Mouse (Mus musculus) kidney, adult 2 months (tissue): ENCODE results near the gene Slc41a2. TPM values are rescaled to one million over a fixed set of nuclear protein-coding genes. Genes with fewer than 3 reads are reported as not detected.
A peak's percentile ranks its signal among the peaks of the same experiment; 100 is the strongest.

Experiments used
- DNase-seq: peaks from one replicate; pipeline ENCODE4 v3.0.0; 2021
- H3K27ac ChIP-seq: fragments of 200-500 bp; 2 replicates; pipeline ENCODE4 v1.5.1; 2012; ENCODE audit warnings: low read depth, low read length, control low read depth, inconsistent platforms; ENCODE audit not compliant: insufficient read depth
- H3K27me3 ChIP-seq: fragments of 200-500 bp; replicated peaks from 2 replicates; pipeline ENCODE4 v1.6.1; 2012; ENCODE audit warnings: mild to moderate bottlenecking, moderate library complexity, low read length, inconsistent platforms; ENCODE audit not compliant: control insufficient read depth, insufficient read depth
- H3K36me3 ChIP-seq: fragments of 200-500 bp; 2 replicates; pipeline ENCODE4 v1.6.1; 2012; ENCODE audit warnings: mild to moderate bottlenecking, moderate library complexity, low read length, inconsistent platforms; ENCODE audit not compliant: control insufficient read depth, insufficient read depth
- H3K4me1 ChIP-seq: fragments of 200-500 bp; 2 replicates; pipeline ENCODE4 v1.6.1; 2011; ENCODE audit warnings: low read length; ENCODE audit not compliant: control insufficient read depth, insufficient read depth
- H3K4me3 ChIP-seq: fragments of 200-500 bp; 2 replicates; pipeline ENCODE4 v1.5.1; 2011; ENCODE audit warnings: mild to moderate bottlenecking, low read depth, low read length, control low read depth; ENCODE audit not compliant: insufficient read depth
- CTCF ChIP-seq: fragments of 200-500 bp; conservative IDR thresholded peaks from 2 replicates; pipeline ENCODE4 v1.5.1; 2011; ENCODE audit warnings: low read depth, mild to moderate bottlenecking, control low read depth, low read length, moderate library complexity, mixed read lengths; ENCODE audit not compliant: insufficient read depth, insufficient read length
- POLR2A ChIP-seq: fragments of 200-500 bp; IDR thresholded peaks from one replicate; pipeline ENCODE4 v1.6.1; 2011; ENCODE audit warnings: low read depth, low read length, control low read depth
- WGBS: fragments of 180-500 bp; shearing (Covaris S2); methylation state at CpG from one replicate; pipeline ENCODE4 v1.1.7; 2018; 5-methylcytosine and 5-hydroxymethylcytosine counted together
- polyA plus RNA-seq: library from polyadenylated mRNA; depleted of rRNA; stranded (reverse); fragments of >200 nt; gene quantifications from 2 replicates; pipeline ENCODE4 v1.2.3, GENCODE M21; 2012

Gene Slc41a2
- polyA plus RNA-seq, 1 experiment = 6.4 TPM

DNA sequence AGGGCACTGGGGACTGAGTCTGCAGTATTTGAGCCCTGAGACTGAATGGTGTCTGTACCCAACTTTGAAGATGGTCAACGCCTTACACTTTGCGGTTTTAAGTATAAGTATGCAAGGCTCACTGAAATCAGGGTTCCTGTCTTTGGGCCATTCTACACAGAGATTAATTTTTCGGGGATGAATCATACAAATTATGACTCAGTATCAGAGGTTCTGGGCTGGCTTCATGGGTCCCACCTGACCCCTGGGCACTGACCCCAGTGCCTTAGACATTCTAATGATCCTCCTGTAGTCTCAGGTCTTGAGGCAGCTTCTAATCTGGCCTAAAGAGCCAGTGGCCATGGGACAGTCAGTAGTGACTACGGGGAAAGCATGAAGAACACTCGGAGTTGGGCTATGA is 148.6 kb downstream of the Slc41a2 start:
- TF ChIP-seq POLR2A (no peak), CTCF (no peak)
- H3K27ac ChIP-seq = no peak overlapping the region
- no peaks in the 10 kb centered on the region for H3K36me3 ChIP-seq
- H3K4me3 ChIP-seq = no peak overlapping the region
- 97% methylated on average over 5 of the region's 5 CpGs for WGBS
- peaks cover 18% of the 10 kb centered on the region for H3K4me1 ChIP-seq
- no peak for DNase-seq
- no peaks in the 10 kb centered on the region for H3K27me3 ChIP-seq

DNA sequence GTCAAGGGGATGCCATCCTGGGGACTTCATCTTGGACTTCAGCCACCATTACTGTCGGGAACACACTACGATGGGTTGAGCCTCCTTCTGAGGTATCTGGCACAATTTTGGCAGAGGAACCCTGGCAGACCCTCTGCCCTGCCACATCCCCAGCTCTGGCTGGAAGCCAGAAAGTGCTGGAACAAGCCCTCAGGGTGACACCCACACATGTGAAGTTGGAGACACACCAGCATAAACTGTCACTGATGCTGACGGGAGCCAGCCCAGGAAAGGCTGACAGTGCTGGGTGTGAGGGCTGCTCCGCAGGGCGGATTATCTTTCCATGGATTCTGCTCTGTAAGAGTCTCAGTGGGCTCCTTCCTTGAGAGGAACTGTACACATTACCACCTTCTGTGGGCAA is 150.7 kb downstream of the Slc41a2 start:
- DNase-seq = no peak
- Histone ChIP-seq H3K4me3 (no peak overlapping the region), H3K36me3 (no peaks in the 10 kb centered on the region), H3K27me3 (no peaks in the 10 kb centered on the region), H3K4me1 (peaks cover 28% of the 10 kb centered on the region), H3K27ac (no peak overlapping the region)
- TF ChIP-seq POLR2A = no peak
- no peak for TF ChIP-seq CTCF
- WGBS = 60% methylated on average over 5 of the region's 5 CpGs

DNA sequence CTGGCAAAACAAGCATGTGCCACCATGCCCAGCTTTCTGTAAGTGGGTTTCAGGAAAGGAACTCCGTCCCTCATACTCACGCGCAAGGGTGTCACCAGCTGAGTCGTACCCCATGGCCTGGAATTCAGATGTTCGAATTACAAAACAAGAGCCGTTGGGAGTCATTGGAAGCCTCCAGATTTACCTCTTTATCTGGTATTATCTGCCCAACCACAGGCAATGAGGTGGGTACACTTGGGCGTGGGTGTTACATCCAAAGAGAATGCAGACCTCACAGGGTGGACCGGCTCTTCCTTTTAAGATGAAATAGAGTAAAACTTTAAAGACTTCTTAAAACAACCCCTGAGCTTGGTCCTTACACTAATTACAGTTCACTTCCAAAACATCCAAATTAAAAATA is 151.5 kb downstream of the Slc41a2 start:
- TF ChIP-seq POLR2A (no peak), CTCF (no peak)
- DNase-seq = no peak
- WGBS = 89% methylated on average over 8 of the region's 8 CpGs

DNA sequence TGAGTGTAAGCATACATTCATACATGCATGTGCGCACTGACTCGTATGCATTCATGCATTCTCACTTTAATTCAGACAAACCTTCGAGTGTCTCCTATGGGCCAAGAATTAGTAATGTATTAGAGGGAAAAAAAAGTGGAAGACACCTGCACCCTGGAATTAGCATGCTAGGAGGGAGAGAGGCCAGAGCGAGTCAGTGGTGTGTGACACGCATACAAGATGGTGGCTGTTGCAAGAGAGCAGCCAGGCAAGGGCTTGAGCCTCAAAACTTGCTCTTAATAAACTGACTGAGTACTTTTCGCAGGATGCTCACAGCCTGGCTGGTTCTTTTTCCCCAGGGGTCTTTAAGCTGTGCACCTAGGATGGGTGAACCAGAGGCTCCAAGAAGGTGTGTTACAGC is 152.6 kb downstream of the Slc41a2 start:
- Histone ChIP-seq H3K27ac (0 out of 2 replicates have a peak overlapping the region, but pooled peaks have one; percentile 9), H3K4me3 (no peak overlapping the region), H3K4me1 (peaks cover 25% of the 10 kb centered on the region), H3K27me3 (no peaks in the 10 kb centered on the region), H3K36me3 (no peaks in the 10 kb centered on the region)
- peak; percentile 86 for DNase-seq
- 50% methylated on average over 6 of the region's 6 CpGs for WGBS
- TF ChIP-seq POLR2A = no peak
- no peak for TF ChIP-seq CTCF

More for the DNA sequence above, 151.5 kb downstream of the Slc41a2 start:
- Histone ChIP-seq H3K36me3 (no peaks in the 10 kb centered on the region), H3K4me1 (peaks cover 27% of the 10 kb centered on the region), H3K27me3 (no peaks in the 10 kb centered on the region), H3K27ac (no peak overlapping the region), H3K4me3 (no peak overlapping the region)

DNA sequence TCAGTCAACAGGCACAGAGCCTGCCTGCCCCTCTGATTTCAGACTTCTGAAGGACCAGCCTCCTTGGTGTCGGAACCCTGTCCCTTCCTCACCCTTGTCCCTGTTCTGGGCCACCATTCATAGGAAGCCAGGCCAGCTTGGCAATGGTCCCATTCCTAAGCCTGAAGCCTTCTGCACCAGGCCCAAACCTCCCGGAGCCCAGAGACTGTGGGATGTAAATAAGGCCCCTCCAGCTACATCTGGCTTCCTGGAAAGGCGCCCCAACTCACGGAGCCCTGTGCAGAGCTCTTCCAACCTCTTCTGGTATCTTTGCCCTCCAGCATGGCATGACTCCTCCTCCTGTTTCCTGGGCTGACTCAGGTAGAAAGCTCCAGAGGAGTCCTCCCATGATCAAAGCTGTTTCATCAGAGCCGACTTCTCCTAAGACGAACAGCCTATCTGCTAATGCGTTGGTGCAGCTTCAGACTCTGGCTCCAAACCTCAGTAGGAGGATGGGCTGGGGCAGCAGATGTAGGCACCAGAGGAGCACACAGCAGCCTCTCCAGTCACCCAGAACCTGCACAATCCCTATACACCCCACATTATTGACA is 153.1 kb downstream of the Slc41a2 start:
- no peaks in the 10 kb centered on the region for H3K27me3 ChIP-seq
- TF ChIP-seq CTCF = no peak
- no peak for TF ChIP-seq POLR2A
- H3K27ac ChIP-seq = 0 out of 2 replicates have a peak overlapping the region, but pooled peaks have one; percentile 6
- no peak overlapping the region for H3K4me3 ChIP-seq
- no peaks in the 10 kb centered on the region for H3K36me3 ChIP-seq
- WGBS = 31% methylated on average over 7 of the region's 7 CpGs
- peak; percentile 60 for DNase-seq
- H3K4me1 ChIP-seq = peaks cover 25% of the 10 kb centered on the region

DNA sequence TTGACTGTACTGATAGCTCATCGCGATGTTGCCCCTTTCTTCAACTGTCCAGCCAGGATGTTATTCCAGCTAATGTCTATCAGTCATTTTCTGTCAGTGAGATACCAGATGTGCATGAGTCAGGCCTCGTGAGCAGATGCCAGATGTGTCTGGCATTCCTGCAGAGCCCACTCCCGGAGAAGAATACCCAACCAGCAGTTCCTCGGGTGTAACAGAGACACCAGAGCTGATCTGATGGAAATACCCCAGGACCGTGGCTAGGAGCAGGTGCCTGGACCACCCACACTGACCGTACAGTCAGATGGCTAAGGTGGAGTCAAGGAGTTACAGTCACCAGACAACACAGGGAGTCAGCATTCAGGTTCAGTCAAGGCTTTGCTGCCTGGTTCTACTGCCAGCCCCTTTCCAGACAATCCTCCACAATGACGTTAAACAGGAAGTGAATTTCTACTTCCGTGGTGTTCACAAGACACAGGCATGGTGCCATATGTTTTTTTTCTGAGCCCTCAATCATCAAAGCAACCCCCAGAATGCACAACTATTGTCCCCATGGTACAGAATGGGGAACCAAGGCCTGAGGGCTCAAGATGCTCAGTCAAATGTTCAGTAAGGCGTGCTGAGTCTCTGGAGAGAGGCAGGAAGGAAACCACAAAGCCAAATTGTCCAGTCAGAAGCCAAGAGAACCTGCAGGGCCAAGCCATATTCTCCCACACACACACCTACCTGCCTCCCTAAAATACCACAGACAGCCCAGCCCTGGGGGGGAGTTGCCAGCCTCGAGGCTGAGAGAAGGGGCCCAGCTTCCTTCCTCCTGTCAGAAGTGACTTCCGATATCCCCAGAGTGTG is 153.8 kb downstream of the Slc41a2 start:
- DNase-seq = no peak
- Histone ChIP-seq H3K4me1 (peaks cover 25% of the 10 kb centered on the region), H3K27ac (0 out of 2 replicates have a peak overlapping the region, but pooled peaks have one; percentile 6), H3K36me3 (no peaks in the 10 kb centered on the region), H3K4me3 (no peak overlapping the region), H3K27me3 (no peaks in the 10 kb centered on the region)
- whole genome bisulfite sequencing = 63% methylated on average over 12 of the region's 12 CpGs
- TF ChIP-seq CTCF = no peak
- no peak for TF ChIP-seq POLR2A

DNA sequence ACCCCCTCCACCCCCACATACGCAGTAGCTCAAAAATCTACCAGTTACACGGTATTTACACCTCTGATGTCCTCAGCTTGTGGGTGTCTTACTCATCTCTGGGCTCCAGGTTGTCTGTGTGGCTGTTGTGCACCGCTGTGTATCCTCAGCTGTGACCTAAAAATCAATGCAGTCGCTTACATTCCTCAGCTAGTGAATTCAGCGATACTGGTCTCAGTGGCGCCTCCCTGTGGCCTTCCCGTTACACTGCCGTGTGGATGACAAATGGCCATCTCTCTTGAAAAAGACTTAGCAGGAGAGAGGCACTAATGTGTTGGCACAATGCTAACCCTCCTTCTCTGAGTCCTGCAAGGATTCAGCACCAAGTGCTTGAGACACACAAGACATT is 155.1 kb downstream of the Slc41a2 start:
- DNase-seq = peak; percentile 66
- Histone ChIP-seq H3K36me3 (no peaks in the 10 kb centered on the region), H3K4me3 (no peak overlapping the region), H3K4me1 (peaks cover 28% of the 10 kb centered on the region), H3K27me3 (no peaks in the 10 kb centered on the region), H3K27ac (no peak overlapping the region; the same call in 1 of the 2 replicates)
- 56% methylated on average over 8 of the region's 8 CpGs for WGBS
- peak; percentile 73 for TF ChIP-seq CTCF
- no peak for TF ChIP-seq POLR2A
